Mouse (Mus musculus): ENCODE results near the gene Lypd6.

GRCm38 (mm10) chr2:50044170-50044870, 21.9 kb upstream of the Lypd6 start:
- TF ChIP-seq TCF3 (IDR thresholded peaks at IDR 0.05; ENCODE audit: insufficient read length, low read depth) (no peak), MAX (IDR thresholded peaks at IDR 0.05; ENCODE audit: low read depth) (no peak), MYOD1 (IDR thresholded peaks at IDR 0.05; ENCODE audit: control insufficient read depth in 1 of 3, insufficient read length in 2 of 3, low read depth in 2 of 3) (no peak), POLR2A (IDR thresholded peaks at IDR 0.05; ENCODE audit: insufficient read length, low read depth) (no peak), USF1 (IDR thresholded peaks at IDR 0.05; ENCODE audit: low read depth) (no peak), TCF12 (IDR thresholded peaks at IDR 0.05; ENCODE audit: insufficient read depth, poor library complexity, severe bottlenecking) (no peak), E2F4 (IDR thresholded peaks at IDR 0.05; ENCODE audit: insufficient read depth) (no peak), POLR2AphosphoS2 (IDR thresholded peaks at IDR 0.05; ENCODE audit: insufficient read length, low read depth) (no peak)

Measured in myocyte (in vitro differentiated cells).